18 mouse cellular contexts compared by ENCODE assay signal in genomic region chr9:66331548-66331947, GRCm38 (mm10).
"Had no signal": no experiment of that assay in that cellular context is flagged by ENCODE, and none has a peak within 500 bp of the region (broad histone marks: within the 10 kb centered on the region; RNA-seq: fewer than 3 reads in every experiment).

No protein-coding gene starts in this region.

- H3K27ac ChIP-seq: liver, embryonic 13.5 days; lung, embryonic 15.5 days; midbrain, embryonic 10.5 days; midbrain, embryonic 12.5 days; neural tube, embryonic 13.5 days; neural tube, embryonic 15.5 days had no signal

- H3K4me1 ChIP-seq: lung, embryonic 15.5 days; midbrain, embryonic 10.5 days; midbrain, embryonic 12.5 days; neural tube, embryonic 13.5 days; neural tube, embryonic 15.5 days had no signal

- H3K9me3 ChIP-seq: liver, embryonic 13.5 days; lung, embryonic 15.5 days; midbrain, embryonic 10.5 days; midbrain, embryonic 12.5 days; neural tube, embryonic 13.5 days; neural tube, embryonic 15.5 days had no signal

- H3K4me3 ChIP-seq: liver, embryonic 13.5 days; lung, embryonic 15.5 days; midbrain, embryonic 10.5 days; midbrain, embryonic 12.5 days; myocyte; neural tube, embryonic 13.5 days; neural tube, embryonic 15.5 days had no signal

- H3K36me3 ChIP-seq: liver, embryonic 13.5 days; lung, embryonic 15.5 days; midbrain, embryonic 10.5 days; midbrain, embryonic 12.5 days; neural tube, embryonic 13.5 days; neural tube, embryonic 15.5 days had no signal

- ATAC-seq: midbrain, embryonic 16.5 days had no signal

- H3K4me2 ChIP-seq: liver, embryonic 13.5 days; lung, embryonic 15.5 days; midbrain, embryonic 12.5 days; neural tube, embryonic 13.5 days; neural tube, embryonic 15.5 days had no signal

- H3K27me3 ChIP-seq: liver, embryonic 13.5 days; lung, embryonic 15.5 days; midbrain, embryonic 12.5 days; neural tube, embryonic 13.5 days; neural tube, embryonic 15.5 days had no signal

- H3K9ac ChIP-seq: liver, embryonic 13.5 days; lung, embryonic 15.5 days; midbrain, embryonic 12.5 days; neural tube, embryonic 13.5 days; neural tube, embryonic 15.5 days had no signal

- DNase-seq: liver, embryonic 13.5 days; lung, adult 18-20 months; lung, postnatal 4 days; midbrain, embryonic 14.5 days; retina, postnatal 1 day; right cerebral cortex, adult 18-20 months; right cerebral cortex, postnatal 25 days; right cerebral cortex, postnatal 4 days; spleen, adult 18-20 months; thymus, adult 2 months; thymus, postnatal 36 days had no signal
